Comparison of ENCODE assay signal across 13 mouse cellular contexts in genomic region chr4:148356654-148357053, GRCm38 (mm10).
DNase-seq lines count a peak whose midpoint lies in the region; ATAC-seq and TF ChIP-seq lines count a peak whose summit lies in the region.
"Had no signal": no experiment of that assay in that cellular context is flagged by ENCODE, and none has a peak within 500 bp of the region (broad histone marks: within the 10 kb centered on the region; RNA-seq: fewer than 3 reads in every experiment).

No protein-coding gene starts in this region.

- DNase-seq in forebrain, postnatal 0 days: peak; percentile 63
- no peak for DNase-seq in forebrain, embryonic 11.5 days (ENCODE audit: low spot score)
- DNase-seq in cerebellum, adult 11-12 months: peak; percentile 56
- DNase-seq in frontal cortex, adult 2 months (ENCODE audit: extremely low spot score in 1 of 2, low spot score in 1 of 2): peak; percentile 18 to 32
- peak; percentile 18 to 51 for DNase-seq in left cerebral cortex, postnatal 25 days (ENCODE audit: low spot score in 2 of 2)
- DNase-seq in limb, embryonic 10.5 days (ENCODE audit: low spot score): no peak
- DNase-seq in thymus, adult 2 months: no peak
- no peak for DNase-seq in gastrocnemius, postnatal 14 days
- DNase-seq: heart, postnatal 14 days; kidney, postnatal 25 days; thymus, postnatal 36 days had no signal

- H3K4me1 ChIP-seq in forebrain, postnatal 0 days (ENCODE audit: insufficient read depth): no peaks in the 10 kb centered on the region; the same call in 1 of the 2 replicates
- H3K4me1 ChIP-seq in forebrain, embryonic 11.5 days (replicated peaks; ENCODE audit: control insufficient read depth, insufficient read depth, low read length): no peaks in the 10 kb centered on the region
- peaks cover 6% of the 10 kb centered on the region for H3K4me1 ChIP-seq in limb, embryonic 10.5 days
- no peaks in the 10 kb centered on the region for H3K4me1 ChIP-seq in thymus, adult 2 months (replicated peaks; ENCODE audit: control insufficient read depth, insufficient read depth, low read length)
- H3K4me1 ChIP-seq: liver, embryonic 15.5 days had no signal

- H3K27ac ChIP-seq in forebrain, postnatal 0 days (ENCODE audit: low read depth, low read length): peak overlapping the region; percentile 50; the same call in 1 of the 2 replicates
- no peak overlapping the region for H3K27ac ChIP-seq in forebrain, embryonic 11.5 days (ENCODE audit: low read depth, low read length)
- no peak overlapping the region for H3K27ac ChIP-seq in limb, embryonic 10.5 days
- no peak overlapping the region for H3K27ac ChIP-seq in thymus, adult 2 months (ENCODE audit: control insufficient read depth, insufficient read depth, low read length)
- H3K27ac ChIP-seq: liver, embryonic 15.5 days had no signal

- peaks cover 5% of the 10 kb centered on the region; the same call in 1 of the 2 replicates for H3K9me3 ChIP-seq in forebrain, postnatal 0 days (ENCODE audit: low read length)
- peaks cover 7% of the 10 kb centered on the region for H3K9me3 ChIP-seq in forebrain, embryonic 11.5 days (ENCODE audit: control insufficient read depth, low read length)
- H3K9me3 ChIP-seq in limb, embryonic 10.5 days (replicated peaks): peaks cover 4% of the 10 kb centered on the region; the same call in 1 of the 2 replicates

- no peak overlapping the region for H3K9ac ChIP-seq in forebrain, postnatal 0 days
- no peak overlapping the region for H3K9ac ChIP-seq in forebrain, embryonic 11.5 days (ENCODE audit: low read length)
- H3K9ac ChIP-seq: liver, embryonic 15.5 days had no signal

- TF ChIP-seq POLR2A in thymus, adult 2 months (IDR thresholded peaks at IDR 0.05; ENCODE audit: control insufficient read depth, extremely low read depth, insufficient read depth, low read length, poor library complexity): no peak

- H3K4me2 ChIP-seq in forebrain, postnatal 0 days (ENCODE audit: low read depth): no peak overlapping the region
- no peak overlapping the region for H3K4me2 ChIP-seq in forebrain, embryonic 11.5 days (ENCODE audit: low read depth, low read length, severe bottlenecking)
- H3K4me2 ChIP-seq: liver, embryonic 15.5 days had no signal

- no peaks in the 10 kb centered on the region for H3K27me3 ChIP-seq in forebrain, postnatal 0 days (ENCODE audit: insufficient read depth, low read length)
- no peaks in the 10 kb centered on the region for H3K27me3 ChIP-seq in forebrain, embryonic 11.5 days (ENCODE audit: control insufficient read depth, insufficient read depth, low read length)
- H3K27me3 ChIP-seq in limb, embryonic 10.5 days (ENCODE audit: low read depth, poor library complexity, severe bottlenecking): no peaks in the 10 kb centered on the region
- H3K27me3 ChIP-seq in thymus, adult 2 months (ENCODE audit: control insufficient read depth, insufficient read depth, low read length): no peaks in the 10 kb centered on the region
- H3K27me3 ChIP-seq: liver, embryonic 15.5 days had no signal

- TF ChIP-seq CTCF in forebrain, postnatal 0 days (IDR thresholded peaks at IDR 0.05; ENCODE audit: low read depth): no peak
- no peak for TF ChIP-seq CTCF in thymus, adult 2 months (IDR thresholded peaks at IDR 0.05; ENCODE audit: borderline replicate concordance, control insufficient read depth, extremely low read depth, insufficient read depth, low read length, poor library complexity)

- WGBS in forebrain, postnatal 0 days: 44% methylated on average over 3 of the region's 3 CpGs
- 74% methylated on average over 3 of the region's 3 CpGs for WGBS in forebrain, embryonic 11.5 days
- WGBS in limb, embryonic 10.5 days: 94% methylated on average over 3 of the region's 3 CpGs
- 87% methylated on average over 3 of the region's 3 CpGs for whole genome bisulfite sequencing in thymus, adult 2 months

- no peak overlapping the region for H3K4me3 ChIP-seq in forebrain, postnatal 0 days (ENCODE audit: low read depth, low read length)
- no peak overlapping the region for H3K4me3 ChIP-seq in forebrain, embryonic 11.5 days (ENCODE audit: low read depth, low read length)
- no peak overlapping the region for H3K4me3 ChIP-seq in limb, embryonic 10.5 days
- H3K4me3 ChIP-seq in thymus, adult 2 months (ENCODE audit: control insufficient read depth, insufficient read depth, low read length): no peak overlapping the region
- H3K4me3 ChIP-seq: liver, embryonic 15.5 days had no signal

- no peaks in the 10 kb centered on the region for H3K36me3 ChIP-seq in forebrain, postnatal 0 days (ENCODE audit: insufficient read depth)
- no peaks in the 10 kb centered on the region for H3K36me3 ChIP-seq in forebrain, embryonic 11.5 days (ENCODE audit: control insufficient read depth, insufficient read depth, low read length)
- H3K36me3 ChIP-seq in limb, embryonic 10.5 days: no peaks in the 10 kb centered on the region
- H3K36me3 ChIP-seq in thymus, adult 2 months (ENCODE audit: control insufficient read depth, insufficient read depth, low read length): no peaks in the 10 kb centered on the region
- H3K36me3 ChIP-seq: liver, embryonic 15.5 days had no signal

- intact Hi-C loops in left cerebral cortex, postnatal 25 days (cut with DNase I): loop anchor here (5.0 kb wide), 2 partner anchors 76 to 144 kb away; no protein-coding TSS in a partner anchor
- intact Hi-C loops in gastrocnemius, postnatal 14 days (cut with DNase I; ENCODE audit: low total_unique reads): no loop called here

- peak; percentile 49 for ATAC-seq in forebrain, postnatal 0 days
- ATAC-seq in forebrain, embryonic 11.5 days (replicated peaks; ENCODE audit: low FRiP score): no peak
- ATAC-seq: CD4-positive, CD25-positive, alpha-beta regulatory T cell, adult 4 months had no signal

Comparison
In these comparisons a context has a peak if more than half of its experiments do, and no peak if none do; other contexts are left out.
1. DNase-seq: peak in forebrain, postnatal 0 days (single experiment), cerebellum, adult 11-12 months (single experiment), frontal cortex, adult 2 months (2 of 2) and left cerebral cortex, postnatal 25 days (2 of 2); none in forebrain, embryonic 11.5 days (single experiment), limb, embryonic 10.5 days (single experiment), thymus, adult 2 months (single experiment) and gastrocnemius, postnatal 14 days (single experiment).